Mouse (Mus musculus) kidney, postnatal 0 days (tissue): ENCODE measurements around the gene Txlna. TPM values are rescaled to one million over a fixed set of nuclear protein-coding genes. Genes with fewer than 3 reads are reported as not detected.
A peak's percentile ranks its signal among the peaks of the same experiment; 100 is the strongest.

Source experiments
- ATAC-seq: fragments of 200-750 bp; cut with Nextera tagmentation; replicated peaks from 2 replicates; pipeline ENCODE4 v1.8.0; 2017; ENCODE audit warnings: low read depth, moderate number of reproducible peaks, moderate TSS enrichment, moderate library complexity; ENCODE audit not compliant: low FRiP score
- DNase-seq: peaks from one replicate; pipeline ENCODE4 v3.0.0-alpha.2; 2016; ENCODE audit warnings: low spot score
- H3K27ac ChIP-seq: fragments of 300-500 bp; sonication (generic); 2 replicates; pipeline ENCODE4 v1.5.1; 2014; ENCODE audit warnings: mild to moderate bottlenecking
- H3K27me3 ChIP-seq: fragments of 300-500 bp; sonication (generic); 2 replicates; pipeline ENCODE4 v1.6.1; 2014; ENCODE audit warnings: low read length, mixed read lengths; ENCODE audit not compliant: insufficient read depth
- H3K36me3 ChIP-seq: fragments of 300-500 bp; sonication (generic); 2 replicates; pipeline ENCODE4 v1.6.1; 2014; ENCODE audit warnings: low read length, mixed read lengths; ENCODE audit not compliant: insufficient read depth
- H3K4me1 ChIP-seq: fragments of 300-500 bp; sonication (generic); replicated peaks from 2 replicates; pipeline ENCODE4 v1.6.1; 2014; ENCODE audit warnings: antibody characterized with exemption, low read length, mixed read lengths; ENCODE audit not compliant: insufficient read depth
- H3K4me2 ChIP-seq: fragments of 300-500 bp; sonication (generic); 2 replicates; pipeline ENCODE4 v1.6.1; 2014; ENCODE audit warnings: mild to moderate bottlenecking, low read length, moderate library complexity, mixed read lengths
- H3K4me3 ChIP-seq: fragments of 300-500 bp; sonication (generic); replicated peaks from 2 replicates; pipeline ENCODE4 v1.5.1; 2014; ENCODE audit warnings: low read depth, low read length
- H3K9ac ChIP-seq: fragments of 300-500 bp; sonication (generic); 2 replicates; pipeline ENCODE4 v1.6.1; 2014; ENCODE audit warnings: low read depth, low read length
- H3K9me3 ChIP-seq: fragments of 300-500 bp; sonication (generic); replicated peaks from 2 replicates; pipeline ENCODE4 v1.6.1; 2016; ENCODE audit warnings: low read length, inconsistent platforms, mixed read lengths
- CTCF ChIP-seq: IDR thresholded peaks from 2 replicates; pipeline ENCODE4 v1.5.1; 2016; ENCODE audit warnings: antibody characterized with exemption, low read depth, mild to moderate bottlenecking, moderate library complexity
- WGBS: fragments of 180-500 bp; shearing (Covaris S2); extraction: QIAGEN DNeasy Blood & Tissue Kit; methylation state at CpG from one replicate; pipeline ENCODE4 v1.1.7; 2014; 5-methylcytosine and 5-hydroxymethylcytosine counted together
- polyA plus RNA-seq: library from polyadenylated mRNA; unstranded; fragments of >200 nt; fragmentation: Nextera tagmentation; extraction: Ambion mirVana; gene quantifications from 2 replicates; pipeline ENCODE4 v1.2.1, GENCODE M21; 2015

The Txlna gene
- polyA plus RNA-seq, 1 experiment from 2014 or later: 42.9 TPM

DNA sequence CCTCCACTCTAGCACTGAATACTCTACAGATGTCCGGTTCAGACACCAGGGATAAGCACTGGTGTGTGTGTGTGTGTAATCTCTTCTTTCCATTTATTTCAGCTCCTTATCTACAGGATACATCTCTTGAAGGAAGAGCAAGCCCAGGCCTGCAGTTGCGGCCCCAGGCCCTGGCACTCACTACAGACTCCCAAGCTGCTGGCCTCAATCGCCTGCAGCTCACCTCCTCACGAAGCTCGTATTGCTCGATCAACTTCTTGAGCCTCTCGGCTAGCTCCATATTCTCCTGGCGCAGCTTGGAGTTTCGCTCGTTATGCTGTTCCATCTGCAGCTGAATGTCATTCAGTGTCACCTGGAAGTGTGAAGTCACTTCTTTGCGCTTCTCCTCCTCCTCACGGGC, 9.0 kb downstream of the Txlna start:
- ATAC-seq: no peak
- no peaks in the 10 kb centered on the region for H3K27me3 ChIP-seq
- no peak overlapping the region for H3K27ac ChIP-seq
- H3K36me3 ChIP-seq: peaks cover 80% of the 10 kb centered on the region
- no peaks in the 10 kb centered on the region for H3K9me3 ChIP-seq
- WGBS: 89% methylated on average over 12 of the region's 12 CpGs
- no peak for TF ChIP-seq CTCF
- no peak for DNase-seq
- H3K4me1 ChIP-seq: no peaks in the 10 kb centered on the region
- no peak overlapping the region for H3K4me3 ChIP-seq
- H3K4me2 ChIP-seq: no peak overlapping the region
- H3K9ac ChIP-seq: no peak overlapping the region

DNA sequence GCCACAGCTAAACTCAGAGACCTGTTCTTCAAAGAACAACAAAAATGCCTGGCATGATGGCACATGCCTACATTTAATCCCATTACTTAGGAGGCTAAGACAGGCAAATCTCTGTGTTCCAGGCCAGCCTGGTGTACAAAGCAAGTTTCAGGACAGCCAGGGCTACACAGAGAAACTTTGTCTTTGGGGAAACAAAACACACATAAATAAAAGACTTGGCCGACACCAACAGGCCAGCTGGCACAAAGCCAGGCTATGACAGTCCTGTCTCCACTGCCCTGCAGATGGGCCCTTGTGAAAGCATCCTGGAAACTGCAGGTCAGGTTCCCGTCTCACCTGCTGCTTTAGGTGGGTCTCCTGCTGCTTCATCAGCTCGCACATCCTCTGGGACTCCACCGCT, 9.9 kb downstream of the Txlna start:
- peaks cover 76% of the 10 kb centered on the region for H3K36me3 ChIP-seq
- H3K27me3 ChIP-seq: no peaks in the 10 kb centered on the region
- 66% methylated on average over 4 of the region's 4 CpGs for WGBS
- H3K4me3 ChIP-seq: no peak overlapping the region
- H3K4me1 ChIP-seq: no peaks in the 10 kb centered on the region
- H3K4me2 ChIP-seq: no peak overlapping the region
- TF ChIP-seq CTCF: no peak
- ATAC-seq (no peak), DNase-seq (no peak)
- no peak overlapping the region for H3K9ac ChIP-seq
- no peaks in the 10 kb centered on the region for H3K9me3 ChIP-seq
- no peak overlapping the region for H3K27ac ChIP-seq

DNA sequence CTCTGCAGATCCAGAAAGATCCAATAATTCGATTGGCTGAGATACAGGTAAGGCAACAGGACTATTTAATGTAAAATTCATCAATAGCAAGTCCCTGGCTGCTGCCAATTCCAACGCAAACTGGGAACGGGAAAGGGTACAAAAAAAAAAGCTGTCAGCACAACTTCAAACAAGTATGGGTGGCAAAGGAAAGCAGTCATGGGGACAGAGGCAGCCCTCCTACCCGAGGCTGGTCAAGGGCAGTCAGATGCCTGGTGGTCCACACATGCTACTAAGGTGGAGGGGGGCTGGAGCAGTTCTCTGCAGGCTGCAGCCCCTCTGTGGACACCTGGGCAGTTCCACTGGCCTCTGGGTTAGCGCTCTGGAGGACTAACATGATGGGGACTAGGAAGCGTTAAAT, 14.8 kb downstream of the Txlna start:
- ATAC-seq (no peak), DNase-seq (no peak)
- WGBS: 76% methylated on average over 6 of the region's 6 CpGs
- peaks cover 40% of the 10 kb centered on the region for H3K36me3 ChIP-seq
- peaks cover 20% of the 10 kb centered on the region for H3K4me1 ChIP-seq
- H3K27me3 ChIP-seq: no peaks in the 10 kb centered on the region
- H3K4me2 ChIP-seq: no peak overlapping the region
- H3K27ac ChIP-seq: no peak overlapping the region
- no peaks in the 10 kb centered on the region for H3K9me3 ChIP-seq
- no peak for TF ChIP-seq CTCF
- H3K9ac ChIP-seq: no peak overlapping the region
- no peak overlapping the region for H3K4me3 ChIP-seq

DNA sequence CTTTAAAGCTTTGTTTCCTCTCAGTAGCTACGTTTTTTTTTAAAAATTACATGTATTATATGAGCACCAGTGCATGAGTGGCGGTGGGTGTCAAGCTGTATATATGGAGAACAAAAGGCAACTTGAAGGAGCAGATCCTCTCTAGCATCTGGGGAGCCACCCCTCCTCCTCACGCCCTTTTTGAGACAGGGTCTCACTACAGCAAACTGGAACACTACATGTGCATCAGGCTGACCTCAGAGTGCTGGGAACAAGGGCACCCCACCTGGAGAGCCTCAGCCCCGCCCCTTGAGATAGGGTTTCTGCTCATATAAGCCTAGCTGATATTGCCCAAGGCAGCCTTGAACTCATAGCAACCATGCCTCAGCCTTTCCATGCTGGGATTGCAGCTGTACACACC, 15.4 kb downstream of the Txlna start:
- 43% methylated on average over 4 of the region's 4 CpGs for WGBS
- H3K36me3 ChIP-seq: peaks cover 35% of the 10 kb centered on the region
- 0 out of 2 replicates have a peak overlapping the region, but pooled peaks have one; percentile 27 for H3K9ac ChIP-seq

DNA sequence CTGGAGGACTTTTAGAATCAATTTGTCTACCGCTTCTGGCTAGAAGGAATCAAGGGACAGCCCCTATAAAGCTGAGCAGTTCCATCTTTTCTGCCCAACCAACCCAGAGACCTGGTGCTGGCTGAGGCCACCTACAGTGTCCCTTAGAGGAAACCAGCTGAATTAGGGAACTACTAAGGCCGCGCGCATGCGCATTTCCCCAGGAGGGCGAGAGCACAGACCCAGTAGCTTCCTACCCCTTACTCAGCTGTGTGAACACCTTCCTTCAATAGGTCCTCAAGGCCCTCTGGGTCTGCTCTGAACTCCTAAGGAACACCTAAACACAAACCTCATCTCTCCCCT, 15.9 kb downstream of the Txlna start:
- 0 out of 2 replicates have a peak, but pooled peaks have one; percentile 3 for TF ChIP-seq CTCF
- Histone ChIP-seq H3K9me3 (no peaks in the 10 kb centered on the region), H3K4me2 (peak overlapping the region; percentile 84), H3K36me3 (peaks cover 30% of the 10 kb centered on the region), H3K27ac (peak overlapping the region; percentile 93), H3K4me1 (peaks cover 20% of the 10 kb centered on the region), H3K9ac (peak overlapping the region; percentile 40), H3K4me3 (peak overlapping the region; percentile 73), H3K27me3 (no peaks in the 10 kb centered on the region)
- 0 out of 2 replicates have a peak, but pooled peaks have one; percentile 7 for ATAC-seq
- 2% methylated on average over 6 of the region's 6 CpGs for WGBS
- DNase-seq: peak; percentile 84

More for the DNA sequence above, 15.4 kb downstream of the Txlna start:
- TF ChIP-seq CTCF: no peak
- Histone ChIP-seq H3K4me3 (no peak overlapping the region), H3K4me2 (peak overlapping the region; percentile 84), H3K27ac (peak overlapping the region; percentile 93), H3K9me3 (no peaks in the 10 kb centered on the region), H3K4me1 (peaks cover 20% of the 10 kb centered on the region), H3K27me3 (no peaks in the 10 kb centered on the region)
- DNase-seq (no peak), ATAC-seq (no peak)

DNA sequence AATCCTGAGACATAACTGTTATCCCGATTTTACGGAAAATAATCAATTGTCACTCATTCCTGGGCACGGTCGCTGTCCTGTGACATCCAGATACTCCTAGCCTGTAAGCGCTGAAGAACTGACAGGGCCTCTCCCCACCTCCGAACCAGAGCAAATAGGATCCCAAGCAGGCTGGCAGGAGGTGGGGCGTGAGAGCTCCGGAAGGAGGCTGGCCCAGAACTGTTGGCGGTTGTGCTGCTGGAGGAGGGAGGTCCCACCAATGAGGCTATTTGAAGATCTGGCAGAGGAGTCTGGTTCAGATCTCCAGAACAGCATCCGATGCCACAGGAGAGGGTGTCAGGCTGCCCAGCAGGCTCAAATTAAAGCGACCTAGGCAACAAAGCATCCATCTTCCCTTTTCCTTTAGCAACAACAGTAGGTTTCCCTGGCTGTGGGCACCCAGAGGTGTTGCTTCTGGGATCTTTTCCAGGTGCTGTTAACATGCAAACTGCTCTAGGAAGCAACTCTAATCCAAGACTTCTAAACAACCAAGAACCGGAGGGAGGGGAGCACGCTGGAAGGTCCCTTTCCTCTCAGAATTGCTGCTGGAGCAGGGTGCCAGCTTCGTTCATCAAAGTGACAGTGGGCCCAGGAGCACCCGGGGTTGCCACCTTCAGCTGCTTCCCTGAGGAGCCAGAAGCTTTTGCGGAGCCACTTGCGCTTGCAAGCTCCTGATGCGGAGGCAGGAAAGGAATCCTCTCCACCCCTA, 16.4 kb downstream of the Txlna start:
- peak; percentile 87 for ATAC-seq
- peaks cover 25% of the 10 kb centered on the region for H3K36me3 ChIP-seq
- peak; percentile 99 for DNase-seq
- 1% methylated on average over 18 of the region's 18 CpGs for WGBS
- 0 out of 2 replicates have a peak, but pooled peaks have one; percentile 11 for TF ChIP-seq CTCF
- H3K9me3 ChIP-seq: no peaks in the 10 kb centered on the region
- H3K27me3 ChIP-seq: no peaks in the 10 kb centered on the region
- peaks cover 20% of the 10 kb centered on the region for H3K4me1 ChIP-seq
- H3K27ac ChIP-seq: peak overlapping the region; percentile 93
- H3K4me2 ChIP-seq: peak overlapping the region; percentile 84
- H3K4me3 ChIP-seq: peak overlapping the region; percentile 73
- peak overlapping the region; percentile 78 for H3K9ac ChIP-seq
